Mouse (Mus musculus) erythroblast, embryonic 14.5 days (primary cell): ENCODE measurements around the gene Syk.

Experiments used
- GATA1 ChIP-seq: IDR thresholded peaks from 2 replicates; pipeline ENCODE4 v1.6.1; 2012; ENCODE audit warnings: low read length, inconsistent platforms, mixed read lengths
- TAL1 ChIP-seq: IDR thresholded peaks from 3 replicates; pipeline ENCODE4 v1.6.1; 2012; ENCODE audit warnings: low read length, inconsistent platforms, mixed read lengths

DNA sequence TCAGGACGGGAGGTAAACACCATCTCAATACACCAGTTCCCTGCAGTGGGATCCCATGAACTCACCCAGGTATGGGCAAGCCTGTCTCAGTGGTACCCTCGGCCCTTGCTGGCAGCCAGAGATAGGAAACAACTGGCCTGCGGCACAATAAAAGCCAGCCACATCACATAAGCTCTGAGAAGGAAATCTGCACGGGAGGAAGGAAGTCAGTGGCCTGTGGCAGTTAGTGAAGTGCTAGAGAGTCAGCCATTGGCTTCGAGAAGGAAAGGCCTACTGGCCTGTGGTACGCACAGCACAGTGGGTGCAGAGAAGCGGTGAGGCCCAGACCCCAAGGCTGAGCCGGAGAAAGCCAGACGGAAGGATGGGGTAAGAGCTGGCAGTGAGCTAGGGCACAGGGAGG is 31.7 kb upstream of the Syk start:
- TF ChIP-seq TAL1 (no peak), GATA1 (no peak)
